Mouse (Mus musculus): ENCODE data around the gene Vps13d.

DNA sequence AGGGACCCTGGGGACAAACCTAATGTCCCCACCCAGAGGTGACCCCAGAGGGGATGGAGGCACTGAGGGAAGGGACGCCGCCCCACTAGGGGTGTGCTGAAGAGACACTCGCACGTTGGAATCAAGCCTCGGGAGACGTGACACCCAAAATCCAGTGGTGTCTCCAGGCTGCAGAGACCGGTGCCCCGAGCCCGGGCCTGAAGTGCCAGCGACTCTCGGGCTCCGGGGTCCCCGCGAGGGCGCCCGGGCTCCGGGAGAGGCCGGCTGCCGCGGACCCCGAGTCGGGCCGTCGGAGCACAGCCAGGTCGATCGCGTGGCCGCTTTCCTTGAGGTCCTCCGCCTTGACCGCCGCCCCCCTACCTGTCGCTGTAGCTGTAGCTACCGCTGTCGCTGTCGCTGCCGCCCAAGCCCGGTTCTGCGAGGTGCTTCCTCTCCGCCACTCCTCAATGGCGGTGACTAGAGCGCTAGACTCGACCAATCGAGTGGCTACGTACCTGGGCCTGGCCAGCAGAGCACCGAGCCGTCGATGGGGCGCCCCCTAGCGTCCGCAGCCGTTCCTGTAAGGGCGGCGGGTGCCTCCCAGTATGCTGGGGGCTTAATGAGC lies at the start of gene Vps13d:
- no peak for TF ChIP-seq EP300 (IDR thresholded peaks at IDR 0.05; ENCODE audit: low read length)
- peak; percentile 37 to 98 for TF ChIP-seq CTCF (conservative IDR thresholded peaks at IDR 0.05 in 1 of 2, IDR thresholded peaks at IDR 0.05 in 1 of 2; ENCODE audit: low read depth in 2 of 2, low read length in 2 of 2)
- no peak; the same call in 1 of the 2 replicates for TF ChIP-seq MAX (IDR thresholded peaks at IDR 0.05; ENCODE audit: low read length)
- TF ChIP-seq USF1 (IDR thresholded peaks at IDR 0.05; ENCODE audit: low read depth, low read length): no peak
- no peak for TF ChIP-seq PAX5 (IDR thresholded peaks at IDR 0.05; ENCODE audit: low read length)
- TF ChIP-seq ZC3H11A (IDR thresholded peaks at IDR 0.05; ENCODE audit: low read depth, low read length): no peak
- TF ChIP-seq POLR2A (IDR thresholded peaks at IDR 0.05; ENCODE audit: low read depth, low read length): peak; percentile 79
- TF ChIP-seq ZMIZ1 (IDR thresholded peaks at IDR 0.05; ENCODE audit: low read depth, low read length): no peak
- TF ChIP-seq POLR2AphosphoS2 (IDR thresholded peaks at IDR 0.05; ENCODE audit: low read depth, low read length): no peak
- TF ChIP-seq IRF4 (IDR thresholded peaks at IDR 0.05; ENCODE audit: low read depth, low read length): peak; percentile 64; the same call in 1 of the 2 replicates

Data from CH12.LX (cell line).